Mouse (Mus musculus) lung, embryonic 14.5 days (tissue): Measurements from ENCODE around the gene Tenm4. TPM values are rescaled to one million over a fixed set of nuclear protein-coding genes. Genes with fewer than 3 reads are reported as not detected.

Source experiments
- ATAC-seq: fragments of 200-750 bp; cut with Nextera tagmentation; 2 replicates; pipeline ENCODE4 v1.8.0; 2017; ENCODE audit warnings: mild to moderate bottlenecking, moderate TSS enrichment, moderate library complexity; ENCODE audit not compliant: insufficient read depth
- DNase-seq: peaks from one replicate; pipeline ENCODE4 v3.0.0-alpha.2; 2015
- H3K27ac ChIP-seq: fragments of 300-500 bp; sonication (generic); 2 replicates; pipeline ENCODE4 v1.5.1; 2014; ENCODE audit warnings: low read depth, mild to moderate bottlenecking, moderate library complexity
- H3K27me3 ChIP-seq: fragments of 300-500 bp; sonication (generic); 2 replicates; pipeline ENCODE4 v1.6.1; 2014; ENCODE audit warnings: low read length, control low read depth; ENCODE audit not compliant: insufficient read depth
- H3K36me3 ChIP-seq: fragments of 300-500 bp; sonication (generic); 2 replicates; pipeline ENCODE4 v1.6.1; 2014; ENCODE audit warnings: control low read depth; ENCODE audit not compliant: insufficient read depth
- H3K4me1 ChIP-seq: fragments of 300-500 bp; sonication (generic); 2 replicates; pipeline ENCODE4 v1.6.1; 2014; ENCODE audit warnings: antibody characterized with exemption, control low read depth; ENCODE audit not compliant: insufficient read depth
- H3K4me2 ChIP-seq: fragments of 300-500 bp; sonication (generic); 2 replicates; pipeline ENCODE4 v1.6.1; 2014; ENCODE audit warnings: mild to moderate bottlenecking
- H3K4me3 ChIP-seq: fragments of 300-500 bp; sonication (generic); 2 replicates; pipeline ENCODE4 v1.5.1; 2014; ENCODE audit warnings: low read depth, low read length
- H3K9ac ChIP-seq: fragments of 300-500 bp; sonication (generic); 2 replicates; pipeline ENCODE4 v1.6.1; 2014
- H3K9me3 ChIP-seq: fragments of 300-500 bp; sonication (generic); 2 replicates; pipeline ENCODE4 v1.6.1; 2016; ENCODE audit warnings: low read depth, low read length, control low read depth
- CTCF ChIP-seq: IDR thresholded peaks from 2 replicates; pipeline ENCODE4 v1.5.1; 2016; ENCODE audit warnings: antibody characterized with exemption, low read depth
- WGBS: fragments of 180-500 bp; shearing (Covaris S2); extraction: QIAGEN DNeasy Blood & Tissue Kit; methylation state at CpG from one replicate; pipeline ENCODE4 v1.1.7; 2014; 5-methylcytosine and 5-hydroxymethylcytosine counted together
- polyA plus RNA-seq: library from polyadenylated mRNA; unstranded; fragments of >200 nt; fragmentation: Nextera tagmentation; extraction: Ambion mirVana; gene quantifications from 2 replicates; pipeline ENCODE4 v1.2.1, GENCODE M21; 2014

Gene Tenm4
- polyA plus RNA-seq, 1 experiment from 2014 or later = 24.9 TPM

DNA sequence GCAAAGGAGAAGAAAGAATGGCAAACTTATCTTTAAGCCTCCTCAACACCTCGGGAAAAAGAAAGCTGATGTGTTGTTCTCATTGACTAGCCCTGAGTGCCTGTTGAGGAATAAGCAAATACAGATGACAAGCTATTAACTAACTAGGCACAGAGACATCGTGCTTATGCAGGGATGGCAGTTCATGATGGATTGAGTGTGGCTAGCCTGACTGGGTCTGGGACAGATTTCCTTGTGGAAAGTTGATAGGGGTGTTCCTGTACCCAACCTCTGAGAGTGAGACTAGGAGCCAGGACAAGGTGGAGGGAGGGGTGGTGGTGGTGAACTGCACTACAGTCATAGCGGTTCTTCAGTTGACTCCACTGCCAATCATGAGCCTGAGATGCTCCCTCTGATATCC lies 192.3 kb downstream of the Tenm4 start:
- no peak for TF ChIP-seq CTCF
- Histone ChIP-seq H3K9ac (no peak overlapping the region), H3K4me3 (no peak overlapping the region), H3K4me1 (0 out of 2 replicates have a peak, but pooled peaks cover 4% of the 10 kb centered on the region), H3K36me3 (no peaks in the 10 kb centered on the region), H3K4me2 (no peak overlapping the region), H3K9me3 (no peaks in the 10 kb centered on the region), H3K27ac (no peak overlapping the region), H3K27me3 (no peaks in the 10 kb centered on the region)
- ATAC-seq = peak; percentile 81; the same call in 1 of the 2 replicates
- DNase-seq = peak; percentile 61
- WGBS = 12% methylated on average over 3 of the region's 3 CpGs

DNA sequence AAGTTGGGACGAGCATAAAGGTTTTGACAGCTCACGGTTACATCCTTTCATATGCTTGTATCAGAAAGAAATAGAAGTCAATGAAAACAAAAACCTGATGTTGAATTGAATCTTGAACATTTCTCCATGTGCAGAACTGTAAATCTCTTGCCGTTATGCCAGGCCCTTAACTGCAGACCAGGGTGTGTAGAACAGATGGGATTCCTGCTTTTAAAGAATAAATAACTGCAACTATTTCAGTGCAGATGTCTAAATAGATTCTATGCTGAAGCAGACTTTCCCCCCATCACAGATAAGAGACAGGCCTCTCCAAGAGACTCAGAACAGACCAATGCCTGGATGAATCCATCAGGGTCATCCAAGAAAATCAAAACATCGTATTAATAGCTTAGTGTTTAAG lies 198.9 kb downstream of the Tenm4 start:
- 83% methylated on average over 4 of the region's 4 CpGs for WGBS

DNA sequence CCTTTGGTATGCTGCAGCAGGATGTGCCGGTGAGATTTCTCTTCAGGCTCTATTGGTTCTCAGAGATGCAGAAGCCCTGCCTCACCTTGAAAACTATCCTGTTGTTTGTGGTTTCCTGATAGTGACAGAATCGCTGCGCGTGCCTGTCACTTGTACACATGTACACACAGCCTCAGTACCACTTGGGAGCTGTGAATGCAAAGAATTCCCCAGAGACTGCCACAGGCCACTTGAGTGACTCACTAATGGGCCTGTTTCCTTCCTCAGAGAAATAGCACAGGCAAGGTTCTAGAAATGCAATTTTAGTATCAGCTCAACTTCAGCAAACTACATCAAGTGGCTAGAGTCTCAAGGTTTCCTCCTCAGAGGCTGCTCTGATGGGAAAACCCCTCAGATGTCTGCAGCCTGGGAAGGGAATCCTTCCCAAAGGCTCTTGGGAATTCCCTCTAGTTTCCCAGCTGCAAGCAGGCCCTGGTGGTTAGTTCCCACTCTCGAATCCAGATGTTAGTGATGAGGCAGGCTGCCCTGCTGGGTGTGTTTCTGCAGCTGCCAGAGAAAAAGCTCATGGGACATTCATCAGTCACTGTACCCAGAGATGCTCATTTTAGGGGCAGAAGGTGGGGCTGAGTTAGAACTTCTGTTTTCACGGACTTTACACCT lies 203.1 kb downstream of the Tenm4 start:
- Histone ChIP-seq H3K27me3 (no peaks in the 10 kb centered on the region), H3K9ac (no peak overlapping the region), H3K4me3 (no peak overlapping the region), H3K4me1 (no peaks in the 10 kb centered on the region), H3K36me3 (no peaks in the 10 kb centered on the region), H3K27ac (no peak overlapping the region), H3K4me2 (no peak overlapping the region), H3K9me3 (no peaks in the 10 kb centered on the region)
- ATAC-seq (0 out of 2 replicates have a peak, but pooled peaks have one; percentile 14), DNase-seq (peak; percentile 33)
- 61% methylated on average over 6 of the region's 6 CpGs for WGBS
- no peak for TF ChIP-seq CTCF

More for the DNA sequence above, 198.9 kb downstream of the Tenm4 start:
- Histone ChIP-seq H3K27me3 (no peaks in the 10 kb centered on the region), H3K36me3 (no peaks in the 10 kb centered on the region), H3K27ac (no peak overlapping the region), H3K9me3 (no peaks in the 10 kb centered on the region), H3K9ac (no peak overlapping the region), H3K4me2 (no peak overlapping the region), H3K4me1 (no peaks in the 10 kb centered on the region), H3K4me3 (no peak overlapping the region)
- ATAC-seq (no peak), DNase-seq (no peak)
- no peak for TF ChIP-seq CTCF

DNA sequence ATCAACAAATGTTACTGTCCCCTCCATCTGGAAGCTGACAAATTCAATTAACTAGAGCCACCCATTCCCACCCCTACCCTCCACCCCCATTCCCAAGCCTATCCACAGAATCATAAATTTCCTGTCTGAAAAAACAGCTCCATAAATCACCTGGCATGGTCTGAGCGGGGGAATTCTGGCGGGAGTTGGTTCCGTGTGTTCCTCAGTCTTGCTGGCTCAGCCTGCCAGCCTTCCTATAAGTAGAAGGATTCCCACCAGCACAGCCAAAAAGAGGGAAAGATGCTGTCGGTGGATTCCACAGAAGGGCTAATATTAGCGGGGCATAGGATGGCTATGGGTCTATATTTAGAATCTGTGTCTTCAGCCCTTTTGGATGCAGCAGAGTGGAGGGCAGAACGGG lies 204.5 kb downstream of the Tenm4 start:
- Histone ChIP-seq H3K4me2 (no peak overlapping the region), H3K27me3 (no peaks in the 10 kb centered on the region), H3K4me1 (no peaks in the 10 kb centered on the region), H3K36me3 (no peaks in the 10 kb centered on the region), H3K9ac (no peak overlapping the region), H3K27ac (no peak overlapping the region), H3K9me3 (no peaks in the 10 kb centered on the region), H3K4me3 (no peak overlapping the region)
- DNase-seq = no peak
- WGBS = 66% methylated on average over 6 of the region's 6 CpGs
- no peak for ATAC-seq
- TF ChIP-seq CTCF = no peak

DNA sequence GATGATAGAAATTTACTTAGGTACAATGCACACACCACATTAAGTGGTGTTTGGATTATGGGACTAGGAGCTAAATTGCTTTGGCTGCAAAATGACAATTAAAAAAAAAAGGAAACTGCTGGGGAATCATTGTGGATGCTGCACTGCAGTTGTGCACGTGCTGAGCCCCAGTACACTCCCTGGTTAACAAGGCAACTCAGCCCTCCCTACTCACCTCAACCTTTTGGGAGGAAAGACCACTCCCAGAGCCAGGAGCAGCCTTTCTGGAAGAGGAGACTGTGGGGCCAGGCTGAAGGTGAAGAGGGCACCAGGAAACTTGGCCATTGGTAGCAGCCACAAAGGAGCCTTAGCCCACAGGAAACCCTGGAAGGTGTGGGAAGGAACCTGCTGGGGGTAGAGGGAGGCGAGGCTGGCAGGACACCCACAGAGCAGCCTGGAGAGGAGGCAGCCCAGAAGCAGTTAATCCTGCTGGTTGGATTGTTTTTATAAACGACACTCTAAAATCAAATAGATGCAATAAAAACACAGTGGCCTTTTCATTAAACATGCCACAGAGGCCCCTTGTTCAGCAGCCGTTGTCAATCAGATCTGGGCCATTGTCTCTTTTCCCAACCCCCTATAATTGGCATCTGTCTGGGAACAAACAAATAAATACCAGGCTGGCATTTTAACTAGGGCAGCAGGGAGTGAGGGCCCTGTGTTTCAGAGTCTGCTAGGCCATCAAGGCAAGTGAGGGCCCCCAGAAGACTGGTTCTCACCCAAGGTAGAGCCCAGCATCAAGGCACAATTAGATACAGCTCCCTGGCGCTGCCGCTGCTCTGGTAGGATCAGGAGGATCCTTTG lies 212.9 kb downstream of the Tenm4 start:
- ATAC-seq = no peak
- 48% methylated on average over 6 of the region's 6 CpGs for WGBS
- no peak overlapping the region for H3K9ac ChIP-seq

DNA sequence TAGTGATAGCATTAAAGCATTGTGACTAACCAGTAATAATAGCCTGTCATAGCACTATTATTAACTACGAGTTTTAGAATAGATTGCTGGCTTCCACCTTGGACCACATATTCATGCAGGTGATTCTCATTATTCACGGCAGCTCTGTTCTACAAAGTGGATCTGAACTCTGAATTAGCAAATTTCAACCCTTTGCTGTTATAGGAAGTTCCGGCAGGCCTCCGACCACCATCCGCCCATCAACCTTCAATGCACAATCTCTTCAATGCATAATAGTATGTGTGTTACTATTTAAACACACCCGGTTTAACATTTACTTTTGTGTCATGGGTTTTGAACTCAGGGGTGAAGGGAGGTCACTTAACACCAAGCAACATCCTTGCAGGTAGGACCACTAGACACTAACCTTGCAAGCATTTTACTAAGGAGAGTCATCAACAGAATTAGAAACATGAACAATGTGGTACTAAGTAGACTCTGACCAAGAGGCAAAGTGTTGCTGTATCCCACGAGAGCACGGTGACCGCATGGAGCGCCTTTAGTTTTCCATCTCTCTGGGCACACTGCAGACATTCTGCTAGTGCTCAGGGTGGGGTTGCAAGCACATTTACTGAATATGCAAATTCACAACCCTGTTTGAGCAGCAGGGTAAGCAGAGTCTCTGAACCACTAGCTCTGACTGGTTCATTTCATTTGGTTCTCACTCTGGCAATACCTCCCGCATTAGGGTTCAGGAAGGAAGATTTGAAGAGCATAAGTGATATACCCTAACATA lies 213.9 kb downstream of the Tenm4 start:
- H3K9ac ChIP-seq = no peak overlapping the region
- no peak overlapping the region for H3K4me3 ChIP-seq
- no peaks in the 10 kb centered on the region for H3K4me1 ChIP-seq
- WGBS = 87% methylated on average over 11 of the region's 11 CpGs
- no peaks in the 10 kb centered on the region for H3K36me3 ChIP-seq
- no peaks in the 10 kb centered on the region for H3K27me3 ChIP-seq
- no peaks in the 10 kb centered on the region for H3K9me3 ChIP-seq
- ATAC-seq (no peak), DNase-seq (no peak)
- no peak for TF ChIP-seq CTCF
- no peak overlapping the region for H3K27ac ChIP-seq
- no peak overlapping the region for H3K4me2 ChIP-seq

More for the DNA sequence above, 212.9 kb downstream of the Tenm4 start:
- DNase-seq = no peak
- Histone ChIP-seq H3K4me3 (no peak overlapping the region), H3K36me3 (no peaks in the 10 kb centered on the region), H3K27me3 (no peaks in the 10 kb centered on the region), H3K27ac (no peak overlapping the region), H3K4me2 (no peak overlapping the region), H3K9me3 (no peaks in the 10 kb centered on the region), H3K4me1 (no peaks in the 10 kb centered on the region)
- no peak for TF ChIP-seq CTCF

DNA sequence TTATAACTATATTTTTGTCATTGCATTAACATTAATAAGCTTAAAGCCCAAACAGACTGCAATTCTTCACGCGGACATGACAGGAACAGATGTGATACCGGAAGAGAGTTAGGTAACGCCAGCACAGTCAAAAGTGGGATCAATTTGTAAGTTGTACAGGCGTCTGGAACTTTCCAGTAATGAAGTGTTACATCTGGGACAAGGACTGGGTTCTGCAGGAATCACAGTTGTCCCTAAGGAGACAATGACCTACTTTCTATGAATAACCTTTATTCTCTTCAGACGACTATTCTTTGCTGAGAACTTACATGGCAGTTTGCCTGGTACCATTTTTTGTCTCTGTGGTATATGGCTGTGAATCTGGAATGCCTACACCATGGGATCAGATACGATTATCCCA lies 214.8 kb downstream of the Tenm4 start:
- Histone ChIP-seq H3K9ac (no peak overlapping the region), H3K36me3 (no peaks in the 10 kb centered on the region), H3K27me3 (no peaks in the 10 kb centered on the region), H3K4me3 (no peak overlapping the region), H3K9me3 (no peaks in the 10 kb centered on the region), H3K4me2 (no peak overlapping the region), H3K27ac (no peak overlapping the region), H3K4me1 (no peaks in the 10 kb centered on the region)
- TF ChIP-seq CTCF = no peak
- ATAC-seq (no peak), DNase-seq (no peak)
- 73% methylated on average over 7 of the region's 7 CpGs for WGBS
